Mouse (Mus musculus): Measurements from ENCODE around the gene Zbtb9.

Zbtb9 gene

DNA sequence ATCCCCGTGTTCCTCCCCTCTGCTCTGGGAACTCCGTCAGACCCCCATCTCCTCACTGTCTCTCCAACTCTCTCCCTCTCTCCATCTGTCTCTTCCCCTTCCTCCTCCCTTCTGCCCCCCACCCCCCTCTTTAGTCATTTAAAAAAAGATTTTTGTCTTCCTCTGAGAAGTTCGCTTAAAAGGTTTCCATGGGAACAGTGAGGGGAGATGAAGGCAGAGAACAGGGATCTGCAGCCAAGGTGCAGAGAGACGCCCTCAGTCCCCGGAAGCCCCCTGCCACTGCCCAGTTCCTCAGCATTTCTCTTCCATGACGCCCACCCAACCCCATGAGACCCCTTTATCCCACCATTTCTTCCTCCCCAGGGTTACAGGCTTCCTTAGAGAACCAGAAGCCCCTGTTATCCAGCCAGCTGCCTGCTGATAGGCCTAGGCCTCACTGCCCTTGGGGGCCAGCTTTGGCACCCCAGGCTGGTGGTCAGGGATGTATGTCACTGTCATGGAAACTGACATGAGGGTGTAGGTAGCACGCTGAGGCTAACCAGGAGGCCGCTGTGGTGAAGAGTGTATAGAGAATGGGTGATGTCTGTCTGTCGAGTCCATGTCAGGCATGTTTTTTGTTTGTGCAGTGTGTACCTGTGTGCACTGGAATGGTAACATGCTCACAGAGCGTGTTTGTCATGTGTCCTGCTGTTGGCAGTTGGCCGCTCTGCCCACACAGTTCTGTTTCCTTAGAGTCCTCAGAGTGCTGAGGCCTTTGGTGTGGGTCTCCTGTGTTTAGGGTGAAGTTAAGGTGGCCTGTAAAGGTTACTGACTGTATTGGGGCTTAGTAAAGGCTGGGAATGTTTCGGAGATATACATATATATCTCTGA, 25.5 kb upstream of the Zbtb9 start:
- no peak for DNase-seq (ENCODE audit: low read depth)

- DNase-seq (ENCODE audit: low read depth) = no peak
Observed at GRCm38 (mm10) chr17:26948316-26949050, 24.5 kb upstream of the Zbtb9 start.

DNA sequence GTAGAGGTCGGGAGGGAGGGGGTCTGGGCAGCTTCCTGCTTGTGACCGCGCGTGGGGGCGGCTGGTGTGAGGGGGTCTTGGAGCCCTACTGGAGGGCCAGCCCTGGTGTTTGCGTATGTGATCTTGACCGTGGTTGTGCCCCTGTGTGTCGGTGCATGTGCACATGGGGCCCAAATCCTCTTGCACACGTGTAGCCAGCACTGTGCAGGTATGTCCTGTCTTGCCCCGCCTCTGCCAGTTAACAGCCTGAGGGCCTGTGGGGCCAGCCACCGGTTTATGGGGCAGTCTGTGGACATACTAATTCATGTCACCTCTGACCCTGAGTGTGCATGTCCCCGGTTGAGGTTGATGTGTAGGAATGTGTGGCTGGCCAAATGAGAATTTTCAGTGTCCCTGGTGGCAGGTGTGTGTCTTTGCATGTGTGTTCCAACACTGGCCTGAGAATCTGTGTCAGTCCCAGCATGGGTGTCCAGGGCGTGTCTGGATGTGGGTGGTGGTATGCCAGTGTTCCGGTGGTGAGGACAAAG, 23.9 kb upstream of the Zbtb9 start:
- DNase-seq (ENCODE audit: low read depth) = no peak

GRCm38 (mm10) chr17:26949866-26950265, 23.1 kb upstream of the Zbtb9 start:
- no peak for DNase-seq (ENCODE audit: low read depth)

GRCm38 (mm10) chr17:26950560-26951288, 22.2 kb upstream of the Zbtb9 start:
- no peak for DNase-seq (ENCODE audit: low read depth)

DNA sequence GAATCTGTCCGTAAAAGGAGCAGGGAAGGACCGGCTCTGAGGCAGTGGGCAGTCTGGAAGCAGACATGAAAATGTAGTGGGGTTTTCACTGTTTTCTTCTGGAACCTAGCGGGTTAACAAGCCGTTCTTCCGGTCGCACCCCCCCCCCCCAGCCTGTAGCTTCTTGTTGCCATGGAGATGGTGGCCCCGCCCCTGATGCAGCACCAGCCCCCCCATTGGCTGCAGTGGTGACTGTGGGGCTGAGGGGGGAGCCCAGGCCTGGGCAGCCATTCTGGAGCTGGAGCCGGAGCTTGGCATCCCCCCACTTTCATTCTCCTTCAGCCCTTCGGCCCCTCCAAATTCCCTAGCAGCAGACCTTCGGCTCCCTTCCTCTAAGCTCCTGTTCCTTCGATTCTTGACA, 21.6 kb upstream of the Zbtb9 start:
- no peak for DNase-seq (ENCODE audit: low read depth)

DNA sequence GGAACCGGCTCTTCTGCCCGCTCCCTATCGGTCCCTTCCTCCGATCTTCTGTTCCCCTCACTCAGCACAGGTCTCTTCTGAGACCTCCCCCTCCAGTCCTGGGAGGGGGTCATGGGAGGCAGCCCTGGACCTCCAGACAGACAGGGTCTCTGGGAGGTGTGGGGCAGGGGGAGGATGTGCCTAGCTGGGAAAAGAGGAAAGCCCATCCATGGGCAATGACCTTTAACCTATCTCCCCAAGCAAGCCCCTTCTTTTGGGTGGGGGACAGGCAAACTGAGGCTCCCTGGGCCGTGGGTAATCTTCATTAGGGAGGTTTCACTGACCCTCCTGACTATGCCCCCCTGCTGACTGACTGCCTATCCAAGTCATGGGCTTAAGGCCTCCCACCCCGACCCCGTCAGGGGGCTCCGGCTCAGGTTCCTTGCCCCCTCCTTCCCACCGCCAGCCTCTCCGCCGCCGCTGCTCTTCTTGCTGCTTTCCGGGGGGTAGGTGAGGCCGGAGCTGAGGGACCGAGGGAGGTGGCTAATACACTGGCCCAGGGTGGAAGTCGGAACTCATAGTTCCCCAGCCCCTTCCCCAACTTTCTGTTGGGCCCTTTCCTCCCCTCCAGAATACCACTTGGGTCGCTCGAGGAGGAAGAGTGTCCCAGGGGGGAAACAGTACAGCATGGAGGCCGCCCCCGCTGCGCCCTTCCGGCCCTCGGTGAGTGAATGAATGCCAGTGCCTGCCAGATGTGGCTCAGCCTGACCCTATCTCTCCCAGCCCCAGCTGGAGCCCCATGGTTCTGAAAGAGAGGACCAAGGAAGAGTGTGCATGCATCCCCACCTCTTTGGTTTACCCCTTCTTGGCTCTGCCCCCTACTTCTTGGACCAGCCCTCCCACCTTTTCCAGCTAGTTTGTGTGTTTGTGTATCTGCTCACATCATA, 20.8 kb upstream of the Zbtb9 start:
- no peak for DNase-seq (ENCODE audit: low read depth)

- DNase-seq (ENCODE audit: low read depth) = no peak
Observed at GRCm38 (mm10) chr17:26953201-26953600, 19.8 kb upstream of the Zbtb9 start.

DNA sequence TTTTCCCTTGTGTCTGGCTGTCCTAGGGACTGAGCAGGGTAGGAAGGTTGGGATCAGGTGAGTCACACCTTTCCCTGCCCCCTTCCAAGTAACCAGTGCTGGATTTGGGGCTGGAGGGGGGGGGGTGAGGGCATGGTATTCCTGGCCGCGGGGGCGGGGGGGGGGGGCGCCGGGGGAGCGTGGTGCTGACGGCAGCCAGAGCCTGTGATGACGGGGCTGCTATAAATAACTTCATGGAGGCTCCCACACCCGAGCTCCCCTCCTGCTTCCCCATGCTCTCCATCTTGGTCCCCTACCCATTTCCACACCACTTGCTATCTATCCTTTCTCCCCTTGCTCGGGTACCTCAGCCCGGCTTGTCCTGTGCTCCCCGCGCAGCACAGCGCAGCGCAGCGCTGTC, 19.2 kb upstream of the Zbtb9 start:
- no peak for DNase-seq (ENCODE audit: low read depth)

DNA sequence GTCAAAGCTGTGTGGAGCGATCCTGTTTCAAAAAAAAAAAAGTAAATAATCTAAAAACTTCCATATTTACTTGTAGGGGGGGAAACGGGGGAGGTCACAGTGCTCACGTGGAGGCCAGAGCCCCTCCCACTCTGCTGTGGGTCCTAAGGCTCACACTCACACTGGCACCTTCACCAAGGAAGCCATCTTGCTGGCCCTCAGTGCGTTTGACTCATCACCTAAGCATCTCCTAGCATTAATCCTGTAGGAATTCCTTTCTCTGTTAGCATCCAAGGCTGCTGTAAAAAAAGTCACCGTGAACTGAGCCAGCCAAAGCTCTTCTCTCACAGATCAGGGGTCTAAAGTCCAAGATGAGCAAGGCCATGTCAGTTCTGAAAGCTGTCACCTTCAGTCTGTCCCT, 16.7 kb upstream of the Zbtb9 start:
- DNase-seq (ENCODE audit: low read depth) = no peak

GRCm38 (mm10) chr17:26956895-26957294, 16.1 kb upstream of the Zbtb9 start:
- no peak for DNase-seq (ENCODE audit: low read depth)

DNA sequence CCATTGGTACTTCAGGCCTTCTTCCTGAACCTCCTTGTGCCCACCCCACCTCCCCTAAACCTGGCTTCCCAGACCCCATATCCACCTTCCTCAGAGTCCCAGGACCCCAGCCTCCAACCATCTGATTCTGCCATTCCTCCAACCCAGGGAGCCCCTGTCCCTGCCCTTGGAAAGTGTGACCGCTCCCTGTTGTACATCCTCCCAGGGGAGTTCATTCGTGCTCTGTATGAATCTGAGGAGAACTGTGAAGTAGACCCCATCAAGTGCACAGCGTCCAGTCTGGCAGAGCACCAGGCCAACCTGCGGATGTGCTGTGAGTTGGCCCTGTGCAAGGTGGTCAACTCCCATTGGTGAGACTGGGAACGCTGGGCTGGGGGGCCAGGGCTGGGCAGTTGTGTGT, 15.1 kb upstream of the Zbtb9 start:
- DNase-seq (ENCODE audit: low read depth) = no peak

DNA sequence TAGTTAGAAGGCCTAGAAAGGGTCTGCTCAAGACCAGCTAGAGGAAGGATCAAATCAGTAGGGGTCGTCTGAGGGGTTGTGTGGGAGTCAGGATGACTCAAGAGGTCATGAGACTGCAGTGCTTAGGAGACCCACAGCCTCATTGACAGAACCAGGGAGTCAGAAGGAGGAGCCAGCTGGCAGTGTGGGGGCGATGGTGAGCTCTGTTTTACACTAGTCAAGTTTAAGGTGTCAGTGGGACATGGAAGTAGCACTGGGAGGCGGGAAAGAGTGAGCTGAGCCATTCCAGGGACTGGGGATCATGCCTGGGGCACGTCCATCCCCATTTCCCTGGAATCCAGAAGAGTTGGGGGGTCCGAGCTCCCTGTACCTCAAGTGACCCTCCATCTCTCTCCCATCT, 14.1 kb upstream of the Zbtb9 start:
- DNase-seq (ENCODE audit: low read depth) = no peak

DNA sequence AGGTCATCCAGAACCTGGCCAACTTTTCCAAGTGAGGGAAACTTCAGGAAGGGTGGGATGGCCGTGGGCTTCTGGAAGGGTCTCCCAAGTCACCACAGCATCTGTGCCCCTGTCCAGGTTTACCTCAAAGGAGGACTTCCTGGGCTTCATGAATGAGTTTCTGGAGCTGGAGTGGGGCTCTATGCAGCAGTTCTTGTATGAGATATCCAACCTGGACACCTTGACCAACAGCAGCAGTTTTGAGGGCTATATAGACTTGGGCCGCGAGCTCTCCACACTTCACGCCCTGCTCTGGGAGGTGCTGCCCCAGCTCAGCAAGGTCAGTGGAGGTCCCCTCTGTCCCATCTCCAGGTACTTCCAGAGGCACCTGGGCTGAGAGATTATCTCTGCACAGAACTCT, 13.2 kb upstream of the Zbtb9 start:
- DNase-seq (ENCODE audit: low read depth) = no peak

DNA sequence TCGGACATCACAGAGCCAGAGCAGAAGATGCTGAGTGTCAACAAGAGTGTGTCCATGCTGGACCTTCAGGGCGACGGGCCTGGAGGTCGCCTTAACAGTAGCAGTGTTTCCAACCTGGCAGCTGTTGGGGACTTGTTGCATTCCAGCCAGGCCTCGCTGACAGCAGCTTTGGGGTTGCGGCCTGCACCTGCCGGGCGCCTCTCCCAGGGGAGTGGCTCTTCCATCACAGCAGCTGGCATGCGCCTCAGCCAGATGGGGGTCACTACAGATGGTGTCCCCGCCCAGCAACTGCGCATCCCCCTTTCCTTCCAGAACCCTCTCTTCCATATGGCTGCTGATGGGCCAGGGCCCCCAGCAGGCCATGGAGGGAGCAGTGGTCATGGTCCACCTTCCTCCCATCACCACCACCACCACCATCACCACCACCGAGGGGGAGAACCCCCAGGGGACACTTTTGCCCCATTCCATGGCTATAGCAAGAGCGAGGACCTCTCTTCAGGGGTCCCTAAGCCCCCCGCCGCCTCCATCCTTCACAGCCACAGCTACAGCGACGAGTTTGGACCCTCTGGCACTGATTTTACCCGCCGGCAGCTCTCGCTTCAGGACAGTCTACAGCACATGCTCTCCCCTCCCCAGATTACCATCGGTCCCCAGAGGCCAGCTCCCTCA, 11.3 kb upstream of the Zbtb9 start:
- no peak for DNase-seq (ENCODE audit: low read depth)

DNA sequence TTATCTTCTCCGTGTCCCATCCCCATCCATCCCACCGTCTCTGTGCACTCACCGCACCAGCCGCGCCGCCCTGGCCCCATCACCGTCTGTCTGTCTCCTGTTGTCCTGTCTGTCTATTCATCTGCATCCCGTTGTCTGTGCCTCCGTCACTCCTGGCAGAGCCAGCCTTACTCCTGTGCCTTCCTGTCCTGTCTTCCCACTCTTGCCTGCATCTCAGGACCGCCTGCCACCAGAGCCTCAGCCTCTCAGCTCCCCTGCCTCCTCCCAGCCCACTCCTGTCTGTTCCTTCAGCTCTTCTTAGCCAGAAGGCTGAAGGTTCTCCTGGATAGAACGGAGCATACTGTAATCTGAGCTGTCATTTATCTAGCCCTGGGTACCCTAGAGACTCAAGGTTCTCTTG, 6.0 kb upstream of the Zbtb9 start:
- DNase-seq (ENCODE audit: low read depth) = no peak

DNA sequence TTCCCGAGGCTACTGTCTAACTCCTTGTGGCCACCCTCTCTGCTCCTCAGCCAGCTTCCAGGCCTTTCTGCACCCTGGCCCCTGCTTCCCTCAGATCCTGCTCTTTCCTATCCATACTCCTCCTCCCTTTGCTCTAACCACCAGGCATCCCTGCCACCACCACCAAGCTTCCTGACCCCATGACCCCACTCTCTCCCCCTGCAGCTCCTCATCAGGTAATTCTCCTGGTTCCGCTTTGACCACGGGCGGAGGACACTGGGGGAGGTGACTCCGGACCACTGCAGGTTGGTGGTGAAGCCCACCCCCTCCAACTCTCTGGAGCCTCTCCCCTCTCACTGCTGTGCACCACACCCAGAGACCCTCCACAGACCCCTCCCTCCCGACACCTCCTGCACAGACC, 5.5 kb upstream of the Zbtb9 start:
- DNase-seq (ENCODE audit: low read depth) = no peak

DNA sequence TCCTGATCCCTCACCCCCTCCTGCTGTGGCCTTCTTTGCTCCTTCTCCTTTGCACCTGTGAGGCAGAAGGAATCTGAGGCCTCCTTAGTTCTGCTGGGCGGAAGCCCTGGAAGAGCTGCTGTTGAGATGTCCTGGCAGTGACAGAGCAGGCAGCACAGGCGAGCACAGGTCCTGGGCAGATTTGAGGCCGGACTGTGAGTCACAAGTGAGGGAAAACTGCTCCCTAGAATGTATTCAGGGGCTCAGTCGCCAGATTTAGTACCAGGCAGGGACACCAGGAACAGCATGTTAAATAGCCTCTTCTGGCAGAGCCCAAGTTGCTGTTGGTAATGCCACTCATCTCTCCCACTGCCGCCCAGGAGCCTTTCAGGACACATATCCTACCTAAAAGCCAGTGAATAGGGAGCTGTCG, 4.8 kb upstream of the Zbtb9 start:
- DNase-seq (ENCODE audit: low read depth) = no peak

- no peak for DNase-seq (ENCODE audit: low read depth)
Observed at GRCm38 (mm10) chr17:26969257-26969656, 3.7 kb upstream of the Zbtb9 start.

DNA sequence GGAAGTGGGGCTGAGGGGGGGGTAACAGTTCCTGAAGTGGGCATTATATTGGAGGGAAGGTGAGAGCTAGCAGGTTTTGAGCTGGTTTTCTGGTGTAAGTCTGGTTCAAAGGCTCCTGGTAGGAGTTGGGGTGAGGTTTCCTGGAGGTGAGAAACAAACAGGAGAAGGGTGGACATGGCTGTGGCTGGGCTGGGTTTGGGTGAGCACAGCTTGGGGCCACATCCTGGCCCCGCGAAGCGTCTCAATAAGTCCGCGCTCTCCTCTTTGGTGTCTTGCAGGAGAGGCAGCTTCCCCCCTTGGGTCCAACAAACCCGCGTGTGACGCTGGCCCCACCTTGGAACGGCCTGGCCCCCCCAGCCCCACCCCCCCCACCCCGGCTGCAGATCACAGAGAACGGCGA, 2.7 kb upstream of the Zbtb9 start:
- no peak for DNase-seq (ENCODE audit: low read depth)
